Mouse (Mus musculus) T-helper 1 cell (primary cell): Measurements from ENCODE around the gene Trim47.
"Not testable (repeated sequence)": the region's sequence is repeated elsewhere in the genome, so short reads cannot be mapped to it uniquely, and the experiment has no call there.

Experiments
- in situ Hi-C: fragments of 300-600 bp; cut with MboI, MseI; formaldehyde crosslinking; loops from one replicate; pipeline ENCODE4 v1.15.1; 2025; ENCODE audit warnings: high pct_unique_total_duplicates

Gene Trim47

DNA sequence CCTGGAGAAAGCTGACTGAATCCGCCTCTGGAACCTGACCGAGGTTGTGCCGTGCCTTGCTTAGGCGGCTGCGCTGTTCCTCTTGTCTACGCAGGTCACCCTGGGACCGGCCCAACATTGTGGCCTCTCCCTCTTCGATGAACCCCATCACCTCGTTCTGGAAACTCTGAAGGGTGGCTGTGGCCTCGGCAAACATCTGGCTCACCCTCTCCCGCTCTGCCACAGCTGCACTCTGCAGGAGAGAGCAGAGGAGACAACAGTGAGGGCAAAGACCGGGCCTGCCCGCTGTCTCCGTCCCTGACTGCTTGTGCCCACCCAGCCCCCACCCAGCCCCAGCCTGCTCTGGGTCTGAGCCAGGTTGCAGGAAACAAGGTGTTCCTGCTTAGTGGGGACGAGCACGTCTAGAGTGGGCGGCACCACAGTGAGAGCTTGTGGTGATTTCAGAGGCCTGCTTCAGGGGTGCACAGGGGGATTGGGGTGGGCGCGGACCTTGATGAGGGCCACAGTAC, 19.2 kb downstream of the Trim47 start:
- in situ Hi-C loops = no loop called here

DNA sequence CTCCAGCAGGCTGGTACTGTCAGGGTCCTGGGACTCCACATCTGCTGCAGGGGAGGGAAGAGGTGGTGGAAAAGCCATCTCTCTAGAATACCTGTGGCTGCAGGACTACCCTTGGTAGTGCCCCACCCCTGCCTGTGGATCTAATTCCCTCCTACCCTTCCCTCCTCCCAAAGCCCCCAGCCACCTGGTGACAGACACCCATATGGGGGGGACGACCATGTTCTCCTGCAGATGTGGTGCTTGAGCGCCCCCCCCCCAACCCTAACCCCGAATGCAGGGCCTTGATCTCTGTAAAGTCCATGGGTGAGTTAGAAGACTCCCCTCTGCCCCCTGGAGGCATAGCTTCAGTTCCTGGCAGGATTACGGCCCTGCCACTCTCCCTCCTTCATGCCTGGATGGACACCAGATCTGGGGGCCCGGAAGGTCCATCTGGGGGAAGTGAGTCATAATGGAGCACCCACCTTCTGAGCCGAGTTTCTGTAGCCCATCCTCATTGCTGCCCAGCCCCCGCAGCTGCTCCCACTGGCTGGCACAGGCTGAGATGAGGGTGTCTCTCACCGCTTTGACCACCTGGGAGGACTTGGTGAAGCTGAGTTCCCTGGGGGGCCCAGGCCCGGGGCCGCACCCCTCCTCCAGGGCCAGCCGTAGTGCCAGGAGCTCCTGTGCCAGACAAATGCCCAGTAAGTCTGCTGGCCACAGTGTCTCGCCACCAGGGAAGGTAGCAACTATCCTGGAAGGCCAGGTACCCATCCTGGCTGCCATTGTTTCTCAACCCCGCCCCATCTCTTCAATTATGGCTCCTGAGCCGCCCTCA, 19.8 kb downstream of the Trim47 start:
- in situ Hi-C loops = no loop called here

DNA sequence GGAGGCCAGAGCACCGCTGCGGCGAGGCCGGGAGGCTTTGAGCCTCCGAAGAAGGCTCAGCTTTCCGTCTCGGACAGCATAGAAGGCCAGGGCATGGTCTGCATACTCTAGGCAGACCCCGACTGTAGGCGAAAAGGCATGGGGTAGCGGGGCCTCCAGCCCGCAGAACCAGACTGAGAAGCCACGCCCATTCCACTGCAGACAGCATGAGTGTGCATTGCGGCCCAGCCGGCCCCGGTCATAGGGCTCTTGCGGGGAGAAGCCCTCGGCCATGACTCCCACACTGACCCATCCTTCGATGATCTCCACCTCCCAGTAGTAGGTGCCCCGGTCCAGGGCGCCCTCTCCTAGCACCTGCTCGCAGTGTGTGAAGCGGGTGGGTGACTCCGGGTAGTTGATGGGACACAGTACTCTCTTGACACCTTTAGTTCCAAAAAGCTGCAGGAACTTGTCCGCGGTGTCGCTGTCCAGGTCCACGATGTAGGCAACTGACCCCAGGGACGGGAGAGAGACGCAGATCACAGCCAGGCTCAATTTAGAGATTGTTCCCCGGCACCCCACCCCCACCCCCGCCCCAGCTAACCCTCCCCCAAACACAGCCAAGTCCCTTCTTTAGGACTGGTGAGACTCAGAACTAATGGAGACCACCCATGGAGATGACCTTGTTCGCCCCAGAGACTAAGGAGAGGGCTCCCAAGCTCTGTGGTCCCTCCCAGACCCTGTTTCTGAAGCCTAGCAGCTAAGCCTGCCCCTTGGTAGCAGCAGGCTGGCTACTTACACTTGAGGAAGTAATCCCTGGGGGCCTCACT, 20.7 kb downstream of the Trim47 start:
- in situ Hi-C loops = no loop called here

DNA sequence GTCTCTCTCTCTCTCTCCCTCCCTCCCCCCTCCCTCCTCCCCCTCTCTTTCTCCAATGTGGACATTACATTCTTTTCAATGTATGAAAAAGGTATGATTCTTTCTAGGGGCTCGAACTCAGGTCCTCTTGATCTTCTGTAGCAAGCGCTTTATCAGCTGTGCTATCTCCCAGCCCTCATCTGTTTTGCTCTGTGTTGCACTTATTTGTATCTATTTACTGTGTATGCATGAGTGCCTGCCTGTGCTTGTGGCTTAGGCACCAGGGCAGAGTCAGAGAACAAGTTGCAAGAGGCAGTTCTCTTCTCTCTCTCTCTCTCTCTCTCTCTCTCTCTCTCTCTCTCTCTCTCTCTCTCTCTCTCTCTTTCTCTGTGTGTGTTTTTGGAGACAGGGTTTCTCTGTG, 21.9 kb downstream of the Trim47 start:
- in situ Hi-C loops = no loop called here

DNA sequence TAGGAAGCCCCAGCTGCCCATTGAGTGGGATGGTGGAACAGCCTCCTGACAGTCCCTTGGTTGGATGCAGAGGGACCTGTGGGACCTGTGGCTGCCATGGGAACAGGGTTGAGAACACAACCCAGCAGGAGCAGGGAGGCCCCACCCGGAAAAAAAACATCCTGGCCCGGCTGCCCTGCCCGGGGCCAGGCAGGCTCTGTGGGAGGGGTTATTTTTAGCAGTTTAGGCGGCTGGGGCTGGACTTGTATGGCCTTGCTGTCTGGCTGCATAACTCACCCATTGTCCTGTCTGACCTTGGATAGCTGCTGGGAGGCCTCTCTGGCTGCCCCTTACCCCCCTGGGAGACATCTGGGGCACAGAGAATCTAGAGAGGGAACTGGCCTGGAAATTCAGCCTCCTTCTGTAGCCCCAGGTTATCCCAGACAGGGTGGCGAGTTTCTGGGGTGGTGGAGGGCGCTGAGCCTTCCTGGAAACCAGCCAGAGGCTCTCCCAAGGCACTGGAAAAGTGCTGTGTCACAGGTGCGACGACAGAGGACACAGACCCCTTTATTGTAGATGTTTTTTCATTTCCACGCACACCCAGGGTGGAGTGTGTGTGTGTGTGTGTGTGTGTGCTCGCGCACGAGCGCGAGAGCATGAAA, 22.9 kb downstream of the Trim47 start:
- in situ Hi-C loops = no loop called here

DNA sequence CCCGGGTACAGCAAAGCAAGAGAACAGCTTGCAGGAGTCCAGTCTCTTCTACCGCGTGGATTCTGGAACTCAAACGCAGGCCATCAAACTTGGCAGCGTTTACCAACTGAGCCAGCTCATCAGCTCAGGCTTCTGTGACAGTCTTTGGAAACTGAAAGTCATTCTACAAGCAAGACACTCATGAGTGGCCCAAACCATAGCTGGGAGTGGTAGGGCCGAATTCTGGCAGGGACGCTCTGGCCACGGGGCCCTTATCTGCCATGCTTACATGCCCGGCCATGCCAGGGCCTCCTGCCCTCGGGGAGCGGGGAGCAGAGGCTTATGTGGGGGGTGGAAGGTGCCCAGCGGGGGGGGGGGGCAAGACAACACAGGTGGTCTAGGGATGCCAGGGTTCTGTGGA, 23.4 kb downstream of the Trim47 start:
- in situ Hi-C loops = no loop called here

DNA sequence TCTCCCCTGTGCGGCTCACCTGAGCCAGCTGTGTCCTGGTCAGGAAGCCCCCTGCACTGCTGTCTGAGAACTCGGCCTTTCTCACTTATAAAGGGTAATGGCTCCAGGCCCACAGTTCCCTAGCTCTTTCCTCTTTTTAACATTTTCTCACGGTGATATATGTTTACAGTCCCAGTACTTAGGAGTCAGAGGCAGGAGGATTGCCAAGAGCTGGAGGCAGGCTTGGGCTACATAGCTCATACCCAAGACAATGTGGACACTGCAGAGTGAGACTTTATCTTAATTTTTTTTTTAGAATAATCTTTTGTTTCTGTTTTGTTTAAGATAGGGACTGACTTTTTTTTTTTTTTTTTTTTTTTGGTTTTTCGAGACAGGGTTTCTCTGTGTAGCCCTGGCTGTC, 24.5 kb downstream of the Trim47 start:
- in situ Hi-C loops = no loop called here

DNA sequence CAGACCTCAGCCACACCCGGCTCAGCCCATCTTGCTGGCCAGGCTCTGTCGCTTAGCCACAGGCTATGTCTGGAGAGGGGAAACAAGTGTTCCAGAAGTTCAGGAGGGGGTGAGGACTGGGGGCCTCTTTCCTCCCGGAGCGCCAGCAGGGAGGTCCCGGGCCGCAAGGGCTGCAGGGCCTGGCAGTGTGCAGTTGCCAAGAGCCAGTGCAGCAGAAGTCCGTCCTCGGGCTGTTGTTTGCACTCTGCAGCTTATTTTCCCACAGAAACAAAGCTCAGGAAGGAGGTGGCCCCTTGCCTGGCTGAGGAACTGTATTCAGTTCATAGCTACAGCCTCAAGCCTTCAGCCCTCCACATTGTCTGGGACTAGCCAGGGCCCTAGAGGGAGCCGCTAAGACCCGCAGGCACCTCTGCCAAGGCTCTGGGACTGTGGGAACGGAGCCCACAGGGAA, 25.1 kb downstream of the Trim47 start:
- in situ Hi-C loops = no loop called here

DNA sequence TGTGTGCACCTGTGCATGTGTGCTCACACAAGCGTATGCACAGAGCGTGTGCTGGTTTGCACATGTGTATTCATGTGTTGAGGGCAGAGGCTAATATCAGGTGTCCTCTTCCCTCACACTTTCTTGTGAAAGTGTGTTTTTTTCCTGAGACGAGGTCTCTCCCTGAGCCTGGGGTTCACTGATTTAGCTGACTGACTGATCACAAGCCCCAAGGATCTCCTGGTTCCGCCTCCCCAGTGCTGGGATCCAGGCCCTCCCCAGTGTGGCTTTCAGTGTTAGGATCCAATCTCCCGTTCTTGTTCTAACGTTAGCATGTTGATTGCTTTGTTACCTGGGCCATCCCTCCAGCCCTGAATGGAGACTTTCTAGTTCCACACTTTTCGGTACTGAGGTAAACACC, 26.2 kb downstream of the Trim47 start:
- in situ Hi-C loops = no loop called here

DNA sequence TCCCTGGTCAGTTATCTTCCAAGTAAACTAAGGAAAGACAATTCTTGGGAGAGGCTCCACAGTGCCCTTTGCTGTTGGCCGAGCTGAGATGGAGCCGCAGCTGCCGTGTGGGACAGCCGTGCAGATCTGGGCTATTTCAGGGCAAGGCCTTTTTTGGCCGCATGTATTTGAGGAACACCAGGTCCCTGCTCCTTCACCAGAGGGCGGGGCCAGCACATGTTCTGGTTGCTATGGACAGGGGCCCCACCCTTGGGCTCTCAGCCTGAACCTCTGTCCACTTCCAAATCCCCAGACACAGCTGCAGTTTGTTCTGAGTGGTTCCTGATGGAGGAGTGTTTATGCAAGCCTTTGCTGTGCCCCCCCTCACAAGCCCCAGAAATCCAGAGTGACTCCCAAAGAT, 26.6 kb downstream of the Trim47 start:
- in situ Hi-C loops = no loop called here

DNA sequence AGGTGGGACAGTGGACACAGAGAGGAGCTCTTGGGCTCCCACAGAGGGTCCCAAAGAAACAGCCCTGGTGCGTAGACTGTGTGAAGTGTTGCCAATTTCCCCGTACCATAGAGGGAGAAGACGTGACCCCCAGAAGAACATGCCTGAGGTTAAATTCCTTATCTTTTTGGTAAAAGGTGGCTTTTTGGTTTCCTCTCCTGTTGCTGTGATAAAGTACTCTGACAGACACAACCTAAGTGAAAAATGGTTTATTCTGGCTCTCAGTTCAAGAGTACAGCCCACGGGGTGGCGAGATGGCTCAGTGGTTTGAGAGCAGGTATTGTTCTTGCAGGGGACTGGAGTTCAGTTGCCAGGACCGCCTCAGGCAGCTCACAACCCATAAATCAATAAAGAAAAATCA, 27.5 kb downstream of the Trim47 start:
- in situ Hi-C loops = no loop called here

DNA sequence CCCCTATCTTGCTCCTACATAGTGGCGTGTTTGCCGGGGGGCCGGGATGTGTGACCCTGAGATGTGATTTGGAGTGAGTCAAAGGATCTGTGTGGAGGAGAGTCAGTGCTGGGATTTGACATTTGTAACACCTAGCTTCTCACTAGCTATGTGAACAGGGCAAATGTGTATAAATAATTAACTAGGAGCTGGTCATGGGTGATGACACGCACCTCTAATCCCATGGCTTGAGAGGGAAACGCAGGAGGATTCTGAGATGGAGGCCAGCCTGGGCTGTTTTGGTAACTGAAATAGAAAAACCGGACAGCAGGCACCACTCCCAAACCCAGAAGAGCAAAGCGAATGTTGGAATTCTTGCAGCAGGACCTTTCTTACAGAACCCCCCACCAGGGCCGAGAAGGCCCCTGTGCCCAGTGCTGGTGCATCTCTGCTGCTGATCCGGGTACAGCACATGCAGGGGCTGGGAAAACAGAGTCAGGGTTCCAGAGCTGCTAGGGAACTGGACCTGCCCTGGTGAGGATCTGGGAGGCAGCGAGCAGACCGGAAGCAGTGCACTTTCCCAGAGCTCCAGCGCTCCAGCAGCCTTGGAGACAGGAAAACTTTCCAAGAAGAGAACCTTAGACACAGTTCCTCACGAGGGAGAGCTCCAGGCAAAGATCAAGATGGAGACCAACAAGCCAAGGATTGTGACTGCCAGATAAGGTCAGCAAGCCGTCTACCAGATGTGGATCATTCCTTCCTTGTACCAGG, 28.1 kb downstream of the Trim47 start:
- in situ Hi-C loops = no loop called here

DNA sequence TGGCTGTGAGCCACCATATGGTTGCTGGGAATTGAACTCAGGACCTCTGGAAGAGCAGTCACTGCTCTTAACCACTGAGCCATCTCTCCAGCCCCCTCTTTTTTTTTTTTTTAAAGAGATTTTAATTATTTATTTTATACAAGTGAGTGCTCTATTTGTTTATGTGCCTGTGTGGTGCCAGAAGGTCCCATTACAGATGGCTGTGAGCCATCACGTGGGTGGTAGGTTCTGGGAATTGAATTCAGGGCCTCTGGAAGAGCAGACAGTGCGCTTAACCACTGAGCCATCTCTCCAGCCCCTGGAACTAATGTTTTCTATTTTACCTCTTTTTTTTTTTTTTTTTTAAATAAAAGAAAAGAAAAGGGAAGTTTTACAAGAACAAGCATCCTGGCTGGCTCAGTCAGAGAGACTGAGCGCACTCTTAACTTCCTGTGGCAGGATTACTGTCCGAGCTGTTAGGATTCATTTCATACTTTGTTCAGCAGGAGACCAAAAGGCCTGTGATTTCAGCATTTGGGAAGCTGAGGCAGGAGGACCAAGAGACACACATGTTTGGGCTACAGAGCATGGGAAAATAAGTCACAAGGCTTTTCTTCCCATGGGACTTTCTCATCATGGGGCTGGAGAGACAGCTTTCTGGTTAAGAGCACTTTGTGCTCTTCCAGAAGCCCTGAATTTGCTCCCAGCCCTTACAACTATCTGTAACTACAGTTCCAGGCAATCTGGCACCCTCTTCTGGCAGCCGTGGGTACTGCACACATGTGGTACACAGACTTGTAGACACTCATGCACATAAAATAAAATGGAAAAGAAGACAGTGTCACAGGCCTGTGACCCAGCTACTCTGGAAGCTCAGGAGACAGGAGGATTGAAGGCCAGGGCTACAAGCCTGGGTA, 30.5 kb downstream of the Trim47 start:
- in situ Hi-C loops = no loop called here

DNA sequence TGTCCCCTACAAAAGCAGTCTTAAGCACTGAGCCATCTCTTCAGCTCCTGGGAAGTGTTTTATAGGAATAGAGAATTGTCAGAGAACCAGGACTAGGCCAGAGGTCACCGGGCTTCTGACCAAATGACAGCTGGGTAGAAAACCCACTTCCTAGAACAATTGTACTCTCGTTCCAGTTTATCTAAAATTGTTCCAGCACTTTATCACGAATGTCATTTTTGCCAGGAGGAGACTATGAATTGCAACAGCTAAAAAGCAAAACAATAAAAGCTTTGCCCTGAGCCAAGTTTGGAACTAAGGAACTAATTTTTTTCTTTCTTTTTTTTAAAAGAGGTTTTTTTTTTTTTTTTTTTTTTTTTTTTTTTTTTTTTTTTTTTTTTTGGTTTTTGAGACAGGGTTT, 31.4 kb downstream of the Trim47 start:
- in situ Hi-C loops = no loop called here

DNA sequence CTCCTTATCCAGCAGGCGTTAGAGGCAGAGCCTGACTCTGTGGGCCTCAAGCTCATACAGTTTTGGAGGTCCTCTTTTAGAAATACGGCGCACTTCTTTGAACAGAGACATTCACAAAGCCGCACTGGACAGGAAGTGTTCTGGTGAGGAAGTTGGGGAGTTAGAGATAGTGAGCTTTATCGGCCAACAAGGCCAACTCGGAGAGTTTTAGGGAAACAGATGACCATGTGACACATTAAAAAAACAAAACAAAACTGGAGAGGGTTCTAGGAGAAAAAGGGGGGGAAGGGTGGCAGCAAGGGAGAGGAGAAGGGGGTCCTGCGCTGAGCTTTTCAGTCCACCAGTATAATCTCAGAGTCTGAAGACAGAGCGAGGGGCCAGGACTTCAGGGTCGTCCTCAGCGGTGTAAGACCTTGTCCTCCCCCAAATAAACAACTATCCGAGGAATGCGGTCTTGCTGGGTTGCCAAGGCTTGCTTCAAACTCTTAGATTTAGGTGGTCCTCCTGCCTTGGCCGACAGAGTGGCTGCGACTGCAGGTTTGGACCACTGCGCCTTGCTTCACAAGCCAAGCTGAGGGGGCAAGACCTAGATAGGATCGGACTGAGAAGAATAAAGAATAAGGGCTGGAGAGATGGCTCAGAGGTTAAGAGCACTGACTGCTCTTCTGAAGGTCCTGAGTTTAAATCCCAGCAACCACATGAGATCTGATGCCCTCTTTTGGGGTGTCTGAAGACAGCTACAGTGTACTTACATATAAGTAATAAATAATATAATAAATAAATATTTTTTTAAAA, 33.0 kb downstream of the Trim47 start:
- in situ Hi-C loops = no loop called here

DNA sequence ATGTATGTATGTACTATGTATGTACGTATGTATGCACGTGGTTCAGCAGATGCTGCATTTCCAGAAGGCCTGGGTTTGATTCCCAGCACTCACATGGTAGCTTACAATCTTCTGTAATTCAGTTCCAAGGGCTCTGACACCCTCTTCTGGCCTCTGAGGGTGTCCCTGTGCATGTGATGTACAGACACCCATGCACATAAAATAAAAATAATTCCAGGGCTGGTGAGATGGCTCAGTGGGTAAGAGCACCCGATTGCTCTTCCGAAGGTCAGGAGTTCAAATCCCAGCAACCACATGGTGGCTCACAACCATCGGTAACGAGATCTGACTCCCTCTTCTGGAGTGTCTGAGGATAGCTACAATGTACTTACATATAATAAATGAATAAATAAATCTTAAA, 34.1 kb downstream of the Trim47 start:
- in situ Hi-C loops = not testable (repeated sequence)

DNA sequence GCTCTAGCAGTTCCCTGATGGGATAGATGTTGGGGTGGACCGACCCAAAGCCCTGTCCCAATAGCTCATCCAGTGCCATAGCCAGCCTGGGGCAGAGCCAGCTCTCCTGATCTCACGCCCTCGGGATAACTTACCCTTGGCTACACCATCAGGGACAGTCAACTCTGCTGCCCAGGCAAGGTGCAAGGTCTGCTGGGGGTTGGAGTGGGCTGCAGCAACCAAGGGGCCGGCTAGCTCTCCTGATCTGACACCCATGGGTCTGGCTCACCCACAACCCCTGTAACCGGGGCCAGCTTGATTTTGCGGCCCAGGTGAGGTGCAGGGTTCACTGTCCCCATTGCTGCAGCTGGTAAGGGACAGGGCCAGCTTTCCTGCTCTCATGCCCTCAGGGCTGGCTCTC, 35.4 kb downstream of the Trim47 start:
- in situ Hi-C loops = no loop called here

DNA sequence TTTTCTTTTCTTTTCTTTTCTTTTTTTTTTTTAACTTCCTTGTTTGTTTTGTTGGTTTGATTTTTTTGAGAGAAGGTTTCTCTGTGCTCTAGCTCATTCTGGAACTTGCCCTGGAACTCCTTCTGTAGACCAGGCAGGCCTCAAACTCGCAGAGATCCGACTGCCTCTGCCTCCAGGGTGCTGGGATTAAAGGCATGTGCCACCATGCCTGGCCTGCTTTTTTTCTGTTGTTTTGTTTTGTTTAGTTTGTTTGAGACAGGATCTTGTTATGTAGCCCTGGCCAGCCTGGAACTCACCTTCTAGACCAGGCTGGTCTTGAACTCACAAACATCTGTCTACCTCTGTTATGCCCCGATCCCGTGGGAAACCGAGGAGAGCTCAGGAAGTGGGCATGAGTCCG, 37.5 kb downstream of the Trim47 start:
- in situ Hi-C loops = loop anchor here (10.0 kb wide), 1 partner anchor 45 kb away; the partner anchor contains the start of genes Mrpl38 and Trim65

DNA sequence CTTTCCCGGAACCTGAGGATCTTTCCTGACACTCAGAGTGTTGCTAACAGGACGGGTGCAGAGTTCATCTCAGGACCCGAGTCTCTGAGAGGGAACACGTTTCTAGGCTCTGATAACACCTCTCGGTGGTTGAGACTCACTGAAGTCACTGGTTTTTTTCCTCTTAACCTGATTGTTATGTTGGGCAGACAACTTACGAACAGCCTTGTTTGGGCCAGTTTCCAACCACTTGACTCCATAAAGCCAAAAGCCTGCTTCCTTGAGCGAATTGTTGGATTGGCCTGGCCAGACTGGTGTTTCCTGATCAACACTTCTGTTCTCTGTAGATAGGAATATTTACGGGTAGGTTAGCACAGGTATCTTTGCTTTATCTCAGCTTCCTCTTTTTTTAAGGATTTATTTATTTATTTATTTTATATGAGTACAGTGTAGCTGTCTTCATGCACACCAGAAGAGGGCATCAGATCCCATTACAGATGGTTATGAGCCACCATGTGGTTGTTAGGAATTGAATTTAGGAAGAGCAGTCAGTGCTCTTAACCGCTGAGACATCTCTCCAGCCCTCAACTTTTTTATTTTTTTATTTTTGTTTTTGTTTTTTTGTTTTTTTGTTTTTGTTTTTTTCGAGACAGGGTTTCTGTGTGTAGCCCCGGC, 38.1 kb downstream of the Trim47 start:
- in situ Hi-C loops = loop anchor here (10.0 kb wide), 1 partner anchor 46 kb away; the partner anchor contains the start of genes Mrpl38 and Trim65
